Mouse (Mus musculus) frontal cortex, postnatal 36 days (tissue): ENCODE results near the gene Atp5b.

Source experiments
- DNase-seq, 2 experiments: peaks; one replicate each; pipeline ENCODE4 v3.0.0; 2022; ENCODE audit warnings: low spot score in 2 of 2

The Atp5b gene

DNA sequence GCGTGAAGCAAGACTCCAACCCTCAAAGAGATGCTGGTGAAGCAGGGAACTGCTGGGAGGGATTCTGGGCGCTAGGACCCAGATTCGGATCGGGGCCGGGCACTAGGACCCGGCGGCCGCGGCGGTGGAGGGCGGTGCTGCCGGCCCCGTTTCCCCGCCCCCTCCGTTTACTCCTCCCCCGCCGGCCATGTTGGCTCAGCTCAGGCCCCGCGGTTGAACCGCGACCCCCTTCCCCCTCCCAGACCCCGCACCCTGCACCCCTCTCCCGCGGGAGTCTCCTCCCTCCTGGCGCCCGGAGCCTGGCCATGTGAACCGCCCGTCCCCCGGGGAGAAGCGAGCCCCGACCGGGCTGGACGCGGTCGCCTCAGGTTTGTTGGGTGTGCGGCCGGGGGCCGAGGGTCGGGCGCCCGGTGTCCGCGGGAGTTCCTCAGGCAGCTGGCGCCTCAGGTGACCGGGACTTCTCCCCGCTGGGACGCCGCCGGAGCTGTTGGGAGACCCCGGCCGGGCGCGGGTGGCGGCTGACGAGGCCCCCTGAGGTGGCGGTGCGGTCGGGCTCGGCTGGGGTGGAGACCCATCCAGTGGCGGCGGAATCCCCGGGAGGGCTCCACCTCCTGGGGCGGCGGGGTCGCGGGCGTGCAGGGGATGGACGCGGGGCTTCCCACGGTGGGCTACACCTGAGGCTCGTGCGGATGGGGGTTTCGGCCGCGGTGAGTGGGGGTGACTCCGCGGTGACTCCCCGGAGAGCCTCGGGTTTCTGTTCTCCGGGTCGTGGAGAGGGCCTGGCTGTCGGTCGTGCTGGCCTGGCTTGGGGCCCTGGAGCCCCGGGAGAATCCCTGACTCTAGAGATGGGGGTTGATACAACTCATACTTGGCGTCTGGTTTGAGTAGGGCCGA is 13.9 kb downstream of the Atp5b start:
- DNase-seq = peak; percentile 83 to 85

DNA sequence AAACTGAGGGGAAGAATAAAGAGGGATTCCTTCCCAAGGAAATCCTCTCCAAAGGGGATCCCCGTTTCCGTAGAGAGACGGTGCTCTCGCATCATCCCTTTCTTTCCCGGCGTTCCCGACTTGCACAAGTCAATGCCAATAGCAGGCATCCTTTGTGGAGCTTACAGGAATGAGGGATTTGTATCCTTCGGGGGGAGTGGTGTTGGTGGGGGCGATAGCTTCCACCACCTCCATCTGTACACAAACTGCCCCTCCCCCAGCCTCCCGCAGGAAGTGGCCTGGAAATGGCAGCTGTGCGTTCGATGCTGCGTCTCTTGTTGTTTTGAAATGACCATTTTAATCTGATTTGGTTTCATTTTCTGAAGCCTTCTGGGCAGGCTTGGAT is 14.5 kb downstream of the Atp5b start:
- peak; percentile 28 to 50 for DNase-seq

DNA sequence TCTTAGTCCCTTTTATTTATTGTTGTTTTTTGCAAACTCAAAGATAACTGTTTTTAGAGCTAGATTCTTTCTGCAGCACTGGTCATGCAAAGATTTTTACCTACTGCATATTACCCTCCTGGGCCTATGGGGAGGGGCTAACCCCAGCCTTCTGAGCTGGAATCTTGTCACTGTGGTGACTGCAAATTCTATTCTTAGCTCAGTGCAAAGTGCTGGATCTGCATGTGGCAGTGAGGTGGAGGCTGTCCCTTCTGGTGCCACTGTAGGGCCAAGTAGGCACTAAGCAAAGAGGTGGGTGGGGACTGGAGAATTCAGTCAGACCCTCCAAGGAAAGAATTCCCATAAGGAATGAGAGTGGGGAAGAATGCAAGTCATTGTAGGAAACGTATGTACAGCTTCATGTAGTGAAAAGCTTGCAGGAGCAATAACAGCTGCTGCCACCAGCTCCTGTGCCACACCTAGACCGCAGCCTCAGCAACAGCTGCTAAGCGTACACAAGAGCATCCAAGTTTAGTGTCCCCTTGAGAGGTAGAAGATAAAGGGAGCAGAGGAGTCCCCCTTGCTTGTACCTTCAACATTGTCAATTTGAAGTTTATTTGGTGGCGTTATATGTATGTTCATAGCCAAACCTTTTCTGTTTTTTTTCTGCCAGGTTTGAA is 27.2 kb downstream of the Atp5b start:
- peak in 1 of 2 experiments; percentile 19 for DNase-seq

GRCm38 (mm10) chr10:128111227-128111626 is 28.2 kb downstream of the Atp5b start:
- no peak for DNase-seq

DNA sequence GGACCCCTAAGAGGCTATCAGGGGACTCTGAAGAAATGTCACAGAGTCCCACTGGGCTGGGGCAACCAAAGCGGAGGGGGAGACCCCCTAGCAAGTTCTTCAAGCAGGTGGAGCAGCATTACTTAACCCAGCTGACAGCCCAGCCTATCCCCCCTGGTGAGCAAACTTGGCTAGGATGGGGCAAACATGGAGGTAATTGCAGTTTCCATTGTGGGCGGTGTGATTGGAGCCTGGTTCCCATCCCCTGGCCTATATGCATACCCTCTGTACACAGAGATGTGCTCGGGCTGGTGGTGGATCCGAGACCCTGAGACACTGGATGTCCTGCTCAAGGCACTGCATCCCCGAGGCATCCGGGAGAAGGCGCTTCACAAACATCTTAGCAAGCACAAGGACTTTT is 40.8 kb downstream of the Atp5b start:
- no peak for DNase-seq

- no peak for DNase-seq
Measured at GRCm38 (mm10) chr10:128124831-128125230, 41.8 kb downstream of the Atp5b start.

GRCm38 (mm10) chr10:128125951-128126350 is 42.9 kb downstream of the Atp5b start:
- no peak for DNase-seq

GRCm38 (mm10) chr10:128127497-128127896 is 44.4 kb downstream of the Atp5b start:
- DNase-seq = no peak

DNA sequence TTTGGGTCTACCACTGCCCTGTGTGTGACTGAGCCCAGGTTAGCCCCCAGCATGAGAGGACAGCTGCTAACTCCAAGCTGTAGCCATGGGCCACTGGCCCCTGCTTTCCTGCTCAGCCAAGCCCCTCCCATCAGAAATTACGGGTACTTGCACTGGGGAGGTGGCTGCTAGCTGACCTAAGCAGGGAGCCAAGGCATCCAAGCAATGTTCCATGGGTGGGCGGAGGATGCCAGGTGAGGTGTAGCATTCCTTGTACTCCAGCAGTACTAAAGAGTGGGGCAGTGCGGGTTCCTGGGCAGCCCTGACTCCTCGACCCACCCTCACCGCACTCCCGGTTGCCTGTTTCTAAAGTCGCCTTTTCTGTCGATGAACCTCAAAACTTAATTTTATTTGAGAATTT is 45.1 kb downstream of the Atp5b start:
- DNase-seq = no peak

DNA sequence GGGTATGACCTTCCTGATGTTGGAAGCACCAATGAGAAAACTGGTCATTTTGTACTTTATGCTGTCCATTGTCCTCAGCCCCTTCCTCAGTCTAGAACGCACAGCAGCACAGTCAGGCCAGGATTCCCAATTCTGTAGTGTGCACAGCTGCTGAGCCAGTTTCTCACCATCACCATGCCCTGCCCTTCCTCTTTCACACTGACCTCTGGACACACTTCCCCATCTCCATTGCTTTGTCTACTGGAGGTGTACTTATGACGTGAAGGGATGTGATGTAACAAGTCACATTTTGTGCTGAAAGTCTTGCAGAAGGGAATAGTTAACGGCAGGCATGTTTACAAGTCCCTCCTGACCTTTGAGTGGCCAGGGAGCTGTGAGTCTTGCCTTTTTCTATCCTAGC is 48.2 kb downstream of the Atp5b start:
- DNase-seq = no peak

- DNase-seq = no peak
Measured at GRCm38 (mm10) chr10:128131812-128132211, 48.7 kb downstream of the Atp5b start.

- peak; percentile 51 to 75 for DNase-seq
Measured at GRCm38 (mm10) chr10:128133650-128134332, 50.7 kb downstream of the Atp5b start.

- peak in 1 of 2 experiments; percentile 22 for DNase-seq
Measured at GRCm38 (mm10) chr10:128135374-128135773, 52.3 kb downstream of the Atp5b start.
